Mouse (Mus musculus): ENCODE measurements around the gene Igf1r.
"Not testable (repeated sequence)": the region's sequence is repeated elsewhere in the genome, so short reads cannot be mapped to it uniquely, and the experiment has no call there.

Igf1r gene

GRCm38 (mm10) chr7:68275838-68276731, 323.5 kb downstream of the Igf1r start:
- DNase-seq, result peak; percentile 56 to 62

DNA sequence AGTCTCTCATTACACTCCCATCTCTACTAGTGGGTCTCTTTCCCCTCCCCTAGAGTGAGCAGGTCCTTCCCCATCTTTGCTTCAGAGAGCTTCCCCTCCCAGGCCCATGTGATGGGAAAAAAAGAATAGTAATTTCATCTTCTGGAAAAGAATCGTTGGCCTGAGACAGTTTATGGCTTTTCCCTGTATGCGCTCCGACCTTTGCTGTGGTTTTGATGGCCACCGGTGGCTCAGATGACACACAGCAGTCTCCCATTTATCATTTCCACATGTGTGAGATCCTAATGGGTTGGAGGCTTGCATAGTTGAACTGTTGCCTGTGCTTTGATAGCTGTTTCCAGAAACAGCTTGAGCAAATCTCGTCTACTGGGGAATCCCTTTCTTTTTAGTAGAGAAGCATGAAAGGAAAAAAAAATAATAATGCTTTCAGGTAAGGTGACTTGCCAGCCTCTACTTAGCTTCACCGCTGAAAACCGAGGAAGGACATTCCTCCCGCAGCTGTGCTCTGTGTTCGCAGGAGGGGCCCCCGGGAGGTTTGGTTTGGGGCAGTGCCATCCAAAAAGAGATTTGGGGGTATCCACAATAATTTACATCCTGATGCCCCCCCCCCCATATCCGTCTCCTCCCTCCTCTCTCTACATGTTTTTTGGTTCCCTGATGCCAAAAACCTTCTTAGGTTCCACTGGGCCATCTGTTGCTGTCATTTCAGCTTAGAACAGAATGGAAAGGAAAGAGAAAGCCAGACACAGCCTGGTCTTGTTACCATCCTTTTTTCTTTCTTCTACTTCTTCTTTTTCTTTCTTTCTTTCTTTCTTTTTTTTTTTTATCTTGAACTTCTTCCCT, 324.6 kb downstream of the Igf1r start:
- DNase-seq, result no peak

- no peak for DNase-seq
Observed at GRCm38 (mm10) chr7:68277897-68278270, 325.3 kb downstream of the Igf1r start.

DNA sequence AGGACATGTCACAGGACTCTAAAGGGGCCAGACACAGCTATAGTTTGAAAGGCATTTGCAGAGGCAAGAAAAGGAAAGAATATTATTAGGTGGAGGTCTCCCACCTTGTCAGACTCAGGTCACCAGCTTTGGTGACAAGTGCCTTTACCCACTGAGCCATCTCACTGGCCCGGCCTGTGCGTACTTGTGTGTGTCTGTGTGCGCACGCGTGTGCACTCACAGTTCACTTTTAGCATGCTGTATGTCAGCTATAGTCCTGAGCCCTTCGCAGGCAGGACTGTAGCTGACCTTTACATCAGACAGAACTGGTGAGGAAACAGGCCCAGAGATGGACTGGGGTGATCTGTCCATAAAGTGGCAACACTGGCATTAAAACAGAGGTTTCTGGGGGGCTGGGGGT, 325.8 kb downstream of the Igf1r start:
- DNase-seq, result no peak

GRCm38 (mm10) chr7:68278908-68279307, 326.3 kb downstream of the Igf1r start:
- DNase-seq, result no peak

GRCm38 (mm10) chr7:68279481-68279880, 326.9 kb downstream of the Igf1r start:
- no peak for DNase-seq

- DNase-seq, result no peak
Observed at GRCm38 (mm10) chr7:68280352-68280869, 327.8 kb downstream of the Igf1r start.

- DNase-seq, result no peak
Observed at GRCm38 (mm10) chr7:68281341-68281740, 328.7 kb downstream of the Igf1r start.

GRCm38 (mm10) chr7:68282304-68283132, 329.9 kb downstream of the Igf1r start:
- no peak for DNase-seq

- DNase-seq, result not testable (repeated sequence)
Observed at GRCm38 (mm10) chr7:68283133-68283520, 330.5 kb downstream of the Igf1r start.

Measured in spleen, adult 18-20 months (tissue).